Mouse (Mus musculus) liver, adult 2 months (tissue): ENCODE measurements around the gene Gm9573.

Experiments
- CTCF ChIP-seq: fragments of 200-500 bp; IDR thresholded peaks from 2 replicates; pipeline ENCODE4 v1.5.1; 2011; ENCODE audit warnings: low read depth, low read length, control low read depth
- POLR2A ChIP-seq: fragments of 200-500 bp; IDR thresholded peaks from 2 replicates; pipeline ENCODE4 v1.6.1; 2011; ENCODE audit warnings: low read length, control low read depth; ENCODE audit not compliant: insufficient read depth; ENCODE audit errors: extremely low read depth

DNA sequence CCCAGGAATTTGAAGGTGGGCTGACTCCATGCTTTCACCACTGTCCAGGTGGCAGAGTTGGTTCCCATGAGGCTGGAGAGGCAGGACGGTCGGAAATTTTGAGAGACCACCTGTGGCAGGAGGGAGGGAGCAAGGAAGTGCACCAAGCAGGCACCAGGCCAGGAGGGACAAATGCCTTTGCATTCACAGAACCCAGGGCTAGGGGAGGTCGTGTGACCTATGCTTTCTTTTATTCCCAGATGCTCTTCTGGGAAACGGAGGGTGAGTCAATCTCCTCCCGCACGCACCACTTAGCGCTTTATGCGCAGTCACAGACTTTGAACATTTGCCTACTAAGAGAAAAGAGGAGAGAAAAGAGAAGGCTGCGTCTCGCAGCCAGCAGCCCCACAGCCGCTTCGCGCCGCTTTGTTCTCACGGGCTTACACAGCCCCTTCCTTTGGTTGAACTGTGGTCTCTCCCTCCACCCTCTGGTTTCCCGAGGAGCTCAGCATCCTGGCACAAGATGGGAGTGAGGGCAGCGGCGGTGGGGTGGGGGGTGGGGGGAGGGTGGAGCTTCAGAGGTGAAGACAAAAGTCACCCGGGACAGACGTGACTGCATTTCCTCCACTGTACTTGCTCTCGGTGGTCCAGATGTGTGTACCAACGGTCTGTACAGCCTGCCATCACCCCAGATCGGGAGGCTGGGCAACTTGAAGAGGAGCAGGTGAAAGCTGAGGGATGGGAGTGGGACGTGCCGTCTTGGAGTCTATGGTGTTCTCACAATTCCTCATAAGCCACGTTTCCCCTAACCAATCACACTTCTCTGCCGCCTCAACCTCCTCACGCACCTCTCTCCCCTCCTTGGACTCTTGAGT, 57.1 kb downstream of the Gm9573 start:
- TF ChIP-seq CTCF (no peak), POLR2A (no peak)
